Mouse (Mus musculus) CH12.LX (cell line): Measurements from ENCODE around the gene Nxn.

Source experiments
- CHD2 ChIP-seq: IDR thresholded peaks from 2 replicates; pipeline ENCODE4 v1.6.1; 2011; ENCODE audit warnings: low read length, improper control_type of control experiment
- CTCF ChIP-seq, 2 experiments: IDR thresholded peaks in 1 of 2; conservative IDR thresholded peaks in 1 of 2; 2 replicates each; pipeline ENCODE4 v1.5.1; 2011 to 2012; ENCODE audit warnings: low read depth in 2 of 2, low read length in 2 of 2, improper control_type of control experiment in 1 of 2, inconsistent platforms in 1 of 2, mild to moderate bottlenecking in 1 of 2, moderate library complexity in 1 of 2
- EP300 ChIP-seq: IDR thresholded peaks from 2 replicates; pipeline ENCODE4 v1.6.1; 2011; ENCODE audit warnings: low read length, improper control_type of control experiment
- ETS1 ChIP-seq: conservative IDR thresholded peaks from 2 replicates; pipeline ENCODE4 v1.6.1; 2012; ENCODE audit warnings: low read depth, mild to moderate bottlenecking, inconsistent platforms, low read length, improper control_type of control experiment, moderate library complexity
- MAFK ChIP-seq: IDR thresholded peaks from 2 replicates; pipeline ENCODE4 v1.6.1; 2011; ENCODE audit warnings: low read length, improper control_type of control experiment; ENCODE audit not compliant: insufficient replicate concordance
- MAX ChIP-seq: IDR thresholded peaks from 2 replicates; pipeline ENCODE4 v1.6.1; 2011; ENCODE audit warnings: low read length, improper control_type of control experiment
- MXI1 ChIP-seq: IDR thresholded peaks from 2 replicates; pipeline ENCODE4 v1.6.1; 2011; ENCODE audit warnings: mild to moderate bottlenecking, low read depth, low read length, improper control_type of control experiment
- NRF1 ChIP-seq: IDR thresholded peaks from 2 replicates; pipeline ENCODE4 v1.6.1; 2014; ENCODE audit warnings: low read depth, mild to moderate bottlenecking, inconsistent platforms, low read length, improper control_type of control experiment, moderate library complexity
- POLR2A ChIP-seq: IDR thresholded peaks from 2 replicates; pipeline ENCODE4 v1.6.1; 2011; ENCODE audit warnings: low read depth, mild to moderate bottlenecking, improper control_type of control experiment, low read length
- USF1 ChIP-seq: IDR thresholded peaks from 2 replicates; pipeline ENCODE4 v1.6.1; 2014; ENCODE audit warnings: low read depth, mild to moderate bottlenecking, inconsistent platforms, low read length, improper control_type of control experiment
- ZC3H11A ChIP-seq: IDR thresholded peaks from 2 replicates; pipeline ENCODE4 v1.6.1; 2012; ENCODE audit warnings: low read depth, mild to moderate bottlenecking, inconsistent platforms, low read length, improper control_type of control experiment
- ZKSCAN1 ChIP-seq: IDR thresholded peaks from 2 replicates; pipeline ENCODE4 v1.6.1; 2012; ENCODE audit warnings: low read depth, inconsistent platforms, low read length, improper control_type of control experiment, borderline replicate concordance
- ZNF384 ChIP-seq: IDR thresholded peaks from 2 replicates; pipeline ENCODE4 v1.6.1; 2012; ENCODE audit warnings: low read depth, low read length, improper control_type of control experiment, inconsistent platforms

GRCm38 (mm10) chr11:76410826-76411225 is 11.9 kb upstream of the Nxn start:
- TF ChIP-seq CTCF (conservative IDR thresholded peaks at IDR 0.05 in 1 of 2, IDR thresholded peaks at IDR 0.05 in 1 of 2; ENCODE audit: low read depth in 2 of 2, low read length in 2 of 2), result peak; percentile 76 to 84
- no peak for TF ChIP-seq EP300
- no peak for TF ChIP-seq CHD2
- no peak for TF ChIP-seq ZKSCAN1
- TF ChIP-seq MAX, result no peak
- no peak for TF ChIP-seq USF1
- no peak for TF ChIP-seq ETS1
- TF ChIP-seq ZC3H11A, result no peak
- no peak; the same call in 1 of the 2 replicates for TF ChIP-seq MAFK
- TF ChIP-seq NRF1, result no peak
- TF ChIP-seq ZNF384, result no peak
- TF ChIP-seq POLR2A, result no peak
- TF ChIP-seq MXI1, result no peak
